Mouse (Mus musculus) kidney, embryonic 14.5 days (tissue): ENCODE results near the gene Fam129a. TPM values are rescaled to one million over a fixed set of nuclear protein-coding genes. Genes with fewer than 3 reads are reported as not detected.

Experiments
- ATAC-seq: fragments of 200-750 bp; cut with Nextera tagmentation; 2 replicates; pipeline ENCODE4 v1.8.0; 2017; ENCODE audit warnings: moderate number of reproducible peaks, mild to moderate bottlenecking, moderate TSS enrichment, moderate library complexity; ENCODE audit not compliant: low FRiP score, low TSS enrichment
- H3K27ac ChIP-seq: fragments of 300-500 bp; sonication (generic); 2 replicates; pipeline ENCODE4 v1.5.1; 2014; ENCODE audit warnings: low read depth, mild to moderate bottlenecking, low read length, moderate library complexity, mixed read lengths
- H3K27me3 ChIP-seq: fragments of 300-500 bp; sonication (generic); 2 replicates; pipeline ENCODE4 v1.6.1; 2014; ENCODE audit warnings: mild to moderate bottlenecking, low read length; ENCODE audit not compliant: control insufficient read depth, insufficient read depth
- H3K36me3 ChIP-seq: fragments of 300-500 bp; sonication (generic); 2 replicates; pipeline ENCODE4 v1.6.1; 2014; ENCODE audit warnings: low read length, mixed read lengths; ENCODE audit not compliant: control insufficient read depth, insufficient read depth
- H3K4me1 ChIP-seq: fragments of 300-500 bp; sonication (generic); 2 replicates; pipeline ENCODE4 v1.6.1; 2014; ENCODE audit warnings: low read length, mixed read lengths; ENCODE audit not compliant: control insufficient read depth, insufficient read depth
- H3K4me2 ChIP-seq: fragments of 300-500 bp; sonication (generic); replicated peaks from 2 replicates; pipeline ENCODE4 v1.6.1; 2014; ENCODE audit warnings: low read depth, mild to moderate bottlenecking, low read length
- H3K4me3 ChIP-seq: fragments of 300-500 bp; sonication (generic); 2 replicates; pipeline ENCODE4 v1.5.1; 2014; ENCODE audit warnings: mild to moderate bottlenecking, low read length
- H3K9ac ChIP-seq: fragments of 300-500 bp; sonication (generic); 2 replicates; pipeline ENCODE4 v1.6.1; 2014; ENCODE audit warnings: low read depth, mild to moderate bottlenecking, low read length, moderate library complexity
- H3K9me3 ChIP-seq: fragments of 300-500 bp; sonication (generic); 2 replicates; pipeline ENCODE4 v1.6.1; 2016; ENCODE audit warnings: low read length; ENCODE audit not compliant: control insufficient read depth
- WGBS: fragments of 180-500 bp; shearing (Covaris S2); extraction: QIAGEN DNeasy Blood & Tissue Kit; methylation state at CpG from one replicate; pipeline ENCODE4 v1.1.7; 2014; 5-methylcytosine and 5-hydroxymethylcytosine counted together
- polyA plus RNA-seq: library from polyadenylated mRNA; unstranded; fragments of >200 nt; fragmentation: Nextera tagmentation; extraction: Ambion mirVana; gene quantifications from 2 replicates; pipeline ENCODE4 v1.2.1, GENCODE M21; 2014

Fam129a gene
- polyA plus RNA-seq, 1 experiment from 2014 or later = 5.9 TPM

DNA sequence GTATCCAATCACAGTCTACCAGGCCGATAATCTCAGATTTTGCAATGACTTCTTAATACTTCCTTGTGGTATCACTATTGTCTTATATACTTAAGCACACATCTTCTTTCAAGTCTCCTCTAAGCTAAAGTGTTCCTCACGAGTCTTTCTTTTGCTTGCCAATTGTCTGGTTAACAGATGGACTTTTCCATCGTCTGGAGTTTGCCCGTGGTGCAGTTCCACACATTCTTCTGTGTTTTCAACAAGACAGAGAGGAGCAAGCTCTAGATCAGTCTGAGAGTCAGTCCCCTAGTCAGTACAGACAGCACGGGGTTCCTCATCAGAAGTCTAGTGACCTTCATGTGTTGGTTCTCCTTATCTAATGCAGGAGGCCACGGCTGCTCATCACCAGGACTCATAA lies 10.5 kb downstream of the Fam129a start:
- no peaks in the 10 kb centered on the region for H3K4me1 ChIP-seq
- H3K36me3 ChIP-seq = no peaks in the 10 kb centered on the region
- no peak overlapping the region for H3K27ac ChIP-seq
- H3K4me2 ChIP-seq = no peak overlapping the region
- 80% methylated on average over 6 of the region's 6 CpGs for WGBS
- H3K4me3 ChIP-seq = no peak overlapping the region
- H3K27me3 ChIP-seq = no peaks in the 10 kb centered on the region
- no peaks in the 10 kb centered on the region for H3K9me3 ChIP-seq
- no peak for ATAC-seq
- no peak overlapping the region for H3K9ac ChIP-seq

DNA sequence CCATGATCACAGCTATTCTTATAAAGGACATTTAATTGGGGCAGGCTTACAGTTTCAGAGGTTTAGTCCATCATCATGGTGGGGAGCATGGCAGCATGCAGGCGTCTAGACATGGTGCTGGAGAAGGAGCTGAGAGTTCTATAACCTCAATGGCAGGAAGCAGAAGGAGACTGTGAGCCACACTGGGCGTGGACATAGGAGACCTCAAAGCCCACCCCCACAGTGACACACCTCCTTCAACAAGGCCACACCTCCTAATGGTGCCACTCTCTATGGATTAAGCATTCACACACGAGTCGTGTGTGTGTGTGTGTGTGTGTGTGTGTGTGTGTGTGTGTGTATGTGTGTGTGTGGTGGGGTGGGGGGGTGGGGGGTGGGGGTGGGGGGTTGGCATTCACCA lies 11.0 kb downstream of the Fam129a start:
- Histone ChIP-seq H3K4me2 (no peak overlapping the region), H3K36me3 (no peaks in the 10 kb centered on the region), H3K4me1 (no peaks in the 10 kb centered on the region), H3K27ac (no peak overlapping the region), H3K9me3 (no peaks in the 10 kb centered on the region), H3K9ac (no peak overlapping the region), H3K4me3 (no peak overlapping the region), H3K27me3 (no peaks in the 10 kb centered on the region)
- ATAC-seq = no peak
- 77% methylated on average over 2 of the region's 4 CpGs for WGBS

- Histone ChIP-seq H3K27ac (no peak overlapping the region), H3K4me2 (no peak overlapping the region), H3K9ac (no peak overlapping the region), H3K9me3 (no peaks in the 10 kb centered on the region), H3K27me3 (no peaks in the 10 kb centered on the region), H3K36me3 (no peaks in the 10 kb centered on the region), H3K4me1 (no peaks in the 10 kb centered on the region), H3K4me3 (no peak overlapping the region)
- 86% methylated on average over 8 of the region's 8 CpGs for WGBS
- ATAC-seq = no peak
These were observed 12.6 kb downstream of the Fam129a start for GRCm38 (mm10) chr1:151583457-151584181.

GRCm38 (mm10) chr1:151584182-151584471 lies 13.1 kb downstream of the Fam129a start:
- Histone ChIP-seq H3K9ac (no peak overlapping the region), H3K9me3 (no peaks in the 10 kb centered on the region), H3K27ac (no peak overlapping the region), H3K27me3 (no peaks in the 10 kb centered on the region), H3K36me3 (no peaks in the 10 kb centered on the region), H3K4me1 (no peaks in the 10 kb centered on the region), H3K4me3 (no peak overlapping the region), H3K4me2 (no peak overlapping the region)
- no peak for ATAC-seq
- WGBS = 43% methylated on average over 1 of the region's 1 CpGs

DNA sequence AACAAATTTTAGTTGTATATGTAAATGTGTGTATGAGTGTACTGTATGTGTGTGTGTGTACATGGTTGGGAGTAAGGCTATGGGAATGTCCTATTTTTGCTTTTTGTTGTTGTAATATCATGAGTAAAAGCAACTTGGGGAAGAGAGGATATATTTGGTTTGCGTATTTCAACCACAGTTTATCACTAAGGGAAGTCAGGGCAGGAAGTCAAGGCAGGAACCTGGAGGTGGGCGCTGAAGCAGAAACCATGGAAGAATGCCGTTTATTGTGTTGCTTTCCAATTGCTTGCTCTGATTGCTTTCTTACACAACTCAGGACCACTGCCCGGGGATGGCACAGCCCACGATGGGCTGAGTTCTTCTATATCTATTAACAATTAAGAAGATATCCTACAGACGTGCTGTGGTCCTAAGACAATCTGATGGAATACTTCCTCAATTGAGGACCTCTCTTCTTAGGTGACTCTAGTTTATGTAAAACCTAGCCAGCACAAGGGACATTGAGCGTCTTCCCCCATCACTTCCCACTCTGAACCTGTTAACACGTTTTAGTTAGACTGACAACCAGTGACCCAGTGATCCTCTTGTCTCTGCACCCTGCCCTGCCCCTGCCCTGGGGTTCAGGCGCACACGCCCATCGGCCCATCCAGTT lies 13.7 kb downstream of the Fam129a start:
- no peak for ATAC-seq
- no peaks in the 10 kb centered on the region for H3K4me1 ChIP-seq
- H3K4me3 ChIP-seq = no peak overlapping the region
- no peaks in the 10 kb centered on the region for H3K36me3 ChIP-seq
- H3K27me3 ChIP-seq = no peaks in the 10 kb centered on the region
- WGBS = 68% methylated on average over 11 of the region's 11 CpGs
- H3K4me2 ChIP-seq = no peak overlapping the region
- no peak overlapping the region for H3K27ac ChIP-seq
- no peaks in the 10 kb centered on the region for H3K9me3 ChIP-seq
- H3K9ac ChIP-seq = no peak overlapping the region

- H3K9ac ChIP-seq = no peak overlapping the region
- H3K4me1 ChIP-seq = no peaks in the 10 kb centered on the region
- H3K4me3 ChIP-seq = no peak overlapping the region
- no peak for ATAC-seq
- H3K27ac ChIP-seq = no peak overlapping the region
- H3K4me2 ChIP-seq = no peak overlapping the region
- no peaks in the 10 kb centered on the region for H3K36me3 ChIP-seq
- H3K9me3 ChIP-seq = no peaks in the 10 kb centered on the region
- 74% methylated on average over 4 of the region's 4 CpGs for WGBS
- H3K27me3 ChIP-seq = no peaks in the 10 kb centered on the region
These were observed 14.7 kb downstream of the Fam129a start for GRCm38 (mm10) chr1:151585647-151586046.

DNA sequence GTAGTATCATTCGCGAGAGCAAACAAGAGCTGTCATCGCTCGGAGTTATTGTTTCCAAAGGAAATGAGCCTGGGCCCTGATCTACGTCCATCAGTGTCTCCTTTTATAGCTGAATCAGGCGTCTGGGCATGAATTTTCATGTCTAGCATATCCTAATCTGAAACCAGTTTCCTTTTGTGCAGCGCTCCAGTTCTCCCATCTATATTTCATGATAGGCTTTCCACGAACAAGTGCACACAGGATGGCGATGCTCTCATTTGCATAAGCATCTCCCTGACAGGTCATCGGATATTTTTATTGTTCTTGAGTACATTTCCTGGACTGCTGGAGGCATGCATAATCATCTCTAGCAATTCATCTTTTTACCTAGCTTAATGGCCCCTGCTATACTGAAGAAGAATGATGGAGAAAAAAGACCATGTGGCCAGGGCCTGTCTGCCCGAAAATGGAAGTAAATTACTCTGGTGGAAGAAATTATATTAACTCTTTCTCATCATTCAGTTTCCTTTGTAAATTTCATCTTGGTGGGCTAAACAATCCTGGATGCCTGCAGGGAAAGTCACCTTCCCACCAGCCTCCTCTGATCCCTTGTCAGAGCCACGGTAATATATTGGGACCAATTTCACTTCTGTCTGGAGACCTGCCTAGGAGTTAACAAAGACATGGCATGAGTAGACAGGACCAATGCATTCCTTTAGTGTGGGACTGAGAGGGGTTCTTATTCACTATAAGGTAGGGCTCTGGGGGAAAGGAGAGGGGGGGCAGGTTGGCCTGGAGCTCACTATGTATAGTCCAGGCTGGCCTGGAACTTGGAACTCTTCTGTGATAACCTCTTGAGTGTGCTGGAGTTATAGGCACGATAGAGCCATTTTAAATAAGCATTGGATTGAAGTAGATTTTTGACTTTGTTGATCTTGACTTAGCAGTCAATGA lies 21.4 kb downstream of the Fam129a start:
- Histone ChIP-seq H3K9me3 (no peaks in the 10 kb centered on the region), H3K9ac (no peak overlapping the region), H3K36me3 (no peaks in the 10 kb centered on the region), H3K4me3 (no peak overlapping the region), H3K27me3 (no peaks in the 10 kb centered on the region), H3K27ac (no peak overlapping the region), H3K4me2 (no peak overlapping the region), H3K4me1 (no peaks in the 10 kb centered on the region)
- ATAC-seq = no peak
- 51% methylated on average over 13 of the region's 13 CpGs for WGBS

- H3K9ac ChIP-seq = no peak overlapping the region
- 91% methylated on average over 4 of the region's 4 CpGs for WGBS
- no peak overlapping the region for H3K4me3 ChIP-seq
- no peak overlapping the region for H3K4me2 ChIP-seq
- no peak for ATAC-seq
- H3K9me3 ChIP-seq = no peaks in the 10 kb centered on the region
- no peaks in the 10 kb centered on the region for H3K4me1 ChIP-seq
- H3K27ac ChIP-seq = no peak overlapping the region
- no peaks in the 10 kb centered on the region for H3K36me3 ChIP-seq
- H3K27me3 ChIP-seq = no peaks in the 10 kb centered on the region
These were observed 23.9 kb downstream of the Fam129a start for GRCm38 (mm10) chr1:151594906-151595305.
